Mouse (Mus musculus) kidney, adult 2 months (tissue): ENCODE measurements around the gene Tvp23a.

Experiments
- CTCF ChIP-seq: fragments of 200-500 bp; conservative IDR thresholded peaks from 2 replicates; pipeline ENCODE4 v1.5.1; 2011; ENCODE audit warnings: low read depth, mild to moderate bottlenecking, control low read depth, low read length, moderate library complexity, mixed read lengths; ENCODE audit not compliant: insufficient read depth, insufficient read length
- POLR2A ChIP-seq: fragments of 200-500 bp; IDR thresholded peaks from one replicate; pipeline ENCODE4 v1.6.1; 2011; ENCODE audit warnings: low read depth, low read length, control low read depth

GRCm38 (mm10) chr16:10436166-10436565, 11.0 kb downstream of the Tvp23a start:
- TF ChIP-seq POLR2A, result no peak
- no peak for TF ChIP-seq CTCF
